ENCODE assay signal across 21 mouse cellular contexts in the genomic region with DNA sequence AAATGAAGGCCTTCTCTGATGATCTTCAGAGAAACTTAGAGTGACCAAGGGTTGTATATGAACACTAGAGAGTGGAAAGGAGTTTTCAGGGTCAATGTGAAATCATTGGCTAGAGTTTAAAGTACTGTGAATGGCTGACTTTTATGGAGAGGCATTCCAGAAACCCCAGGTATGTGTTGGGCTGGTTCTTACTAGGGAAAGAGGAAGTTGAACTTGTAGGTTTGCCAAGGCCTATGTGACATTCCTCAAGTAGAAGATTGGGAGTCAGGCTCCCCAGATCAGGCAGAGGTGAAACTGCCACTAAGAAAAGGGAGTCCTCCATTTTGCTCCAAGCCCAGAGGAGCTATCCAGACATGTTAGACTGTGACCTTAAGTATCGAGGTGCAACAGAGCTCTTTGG.
DNase-seq lines count a peak whose midpoint lies in the region; ATAC-seq and TF ChIP-seq lines count a peak whose summit lies in the region.
"Had no signal": no experiment of that assay in that cellular context is flagged by ENCODE, and none has a peak within 500 bp of the region (broad histone marks: within the 10 kb centered on the region; RNA-seq: fewer than 3 reads in every experiment).

No protein-coding gene starts in this region.

- H3K4me3 ChIP-seq in kidney, embryonic 16.5 days (ENCODE audit: low read length): no peak overlapping the region
- H3K4me3 ChIP-seq in kidney, embryonic 14.5 days (ENCODE audit: low read length): no peak overlapping the region
- H3K4me3 ChIP-seq in lung, postnatal 0 days (ENCODE audit: low read depth, low read length): no peak overlapping the region
- H3K4me3 ChIP-seq: embryonic facial prominence, embryonic 10.5 days; forebrain, embryonic 13.5 days; heart, embryonic 13.5 days; hindbrain, embryonic 12.5 days had no signal

- no peak overlapping the region for H3K4me2 ChIP-seq in kidney, embryonic 16.5 days (replicated peaks; ENCODE audit: low read depth, low read length)
- no peak overlapping the region for H3K4me2 ChIP-seq in kidney, embryonic 14.5 days (replicated peaks; ENCODE audit: low read depth, low read length)
- no peak overlapping the region for H3K4me2 ChIP-seq in lung, postnatal 0 days (replicated peaks; ENCODE audit: low read depth, low read length)
- H3K4me2 ChIP-seq: forebrain, embryonic 13.5 days; heart, embryonic 13.5 days; hindbrain, embryonic 12.5 days had no signal

- no peak overlapping the region for H3K27ac ChIP-seq in kidney, embryonic 16.5 days (ENCODE audit: low read length)
- H3K27ac ChIP-seq in kidney, embryonic 14.5 days (ENCODE audit: low read depth, low read length): no peak overlapping the region
- H3K27ac ChIP-seq in lung, postnatal 0 days (ENCODE audit: low read length): no peak overlapping the region
- H3K27ac ChIP-seq: embryonic facial prominence, embryonic 10.5 days; forebrain, embryonic 13.5 days; heart, embryonic 13.5 days; hindbrain, embryonic 12.5 days had no signal

- H3K4me1 ChIP-seq in kidney, embryonic 16.5 days (ENCODE audit: insufficient read depth, low read length): no peaks in the 10 kb centered on the region
- H3K4me1 ChIP-seq in kidney, embryonic 14.5 days (ENCODE audit: control insufficient read depth, insufficient read depth, low read length): no peaks in the 10 kb centered on the region
- no peaks in the 10 kb centered on the region for H3K4me1 ChIP-seq in lung, postnatal 0 days (ENCODE audit: insufficient read depth, low read depth, low read length)
- H3K4me1 ChIP-seq: embryonic facial prominence, embryonic 10.5 days; heart, embryonic 13.5 days had no signal

- 0 out of 2 replicates have a peak, but pooled peaks cover 5% of the 10 kb centered on the region for H3K9me3 ChIP-seq in kidney, embryonic 16.5 days (ENCODE audit: low read length)
- no peaks in the 10 kb centered on the region for H3K9me3 ChIP-seq in kidney, embryonic 14.5 days (ENCODE audit: control insufficient read depth, low read length)
- H3K9me3 ChIP-seq in lung, postnatal 0 days (ENCODE audit: low read length): no peaks in the 10 kb centered on the region
- H3K9me3 ChIP-seq: hindbrain, embryonic 12.5 days had no signal

- WGBS in kidney, embryonic 16.5 days: 80% methylated on average over 1 of the region's 1 CpGs
- 85% methylated on average over 1 of the region's 1 CpGs for WGBS in kidney, embryonic 14.5 days
- WGBS in lung, postnatal 0 days: 61% methylated on average over 1 of the region's 1 CpGs

- DNase-seq in kidney, adult 11 months: peak; percentile 56
- peak; percentile 29 for DNase-seq in kidney, postnatal 14 days
- DNase-seq in lung, postnatal 0 days (ENCODE audit: low spot score): peak; percentile 42
- DNase-seq in lung, postnatal 14 days: no peak
- DNase-seq in lung, postnatal 25 days (ENCODE audit: low spot score): peak; percentile 42
- no peak for DNase-seq in gastrocnemius, postnatal 25 days
- DNase-seq: adrenal gland, adult 2 months; adrenal gland, postnatal 25 days; cerebellum, adult 18-20 months; cerebellum, adult 9-11 months; cerebellum, postnatal 36 days; forebrain, postnatal 0 days; gastrocnemius, postnatal 14 days; heart, postnatal 36 days had no signal

- TF ChIP-seq CTCF in lung, postnatal 0 days (IDR thresholded peaks at IDR 0.05): no peak

- H3K36me3 ChIP-seq in kidney, embryonic 16.5 days (ENCODE audit: insufficient read depth, low read length): no peaks in the 10 kb centered on the region
- H3K36me3 ChIP-seq in kidney, embryonic 14.5 days (ENCODE audit: control insufficient read depth, insufficient read depth, low read length): no peaks in the 10 kb centered on the region
- no peaks in the 10 kb centered on the region for H3K36me3 ChIP-seq in lung, postnatal 0 days (ENCODE audit: insufficient read depth, low read length)
- H3K36me3 ChIP-seq: embryonic facial prominence, embryonic 10.5 days; heart, embryonic 13.5 days; hindbrain, embryonic 12.5 days had no signal

- no peak overlapping the region for H3K9ac ChIP-seq in kidney, embryonic 16.5 days (replicated peaks; ENCODE audit: low read length)
- H3K9ac ChIP-seq in kidney, embryonic 14.5 days (ENCODE audit: low read depth, low read length): no peak overlapping the region
- no peak overlapping the region for H3K9ac ChIP-seq in lung, postnatal 0 days (replicated peaks; ENCODE audit: low read depth)
- H3K9ac ChIP-seq: forebrain, embryonic 13.5 days; forebrain, postnatal 0 days; heart, embryonic 13.5 days; hindbrain, embryonic 12.5 days had no signal

- H3K27me3 ChIP-seq in kidney, embryonic 16.5 days (ENCODE audit: insufficient read depth, low read length): no peaks in the 10 kb centered on the region
- no peaks in the 10 kb centered on the region for H3K27me3 ChIP-seq in kidney, embryonic 14.5 days (ENCODE audit: control insufficient read depth, insufficient read depth, low read length)
- no peaks in the 10 kb centered on the region for H3K27me3 ChIP-seq in lung, postnatal 0 days (replicated peaks; ENCODE audit: insufficient read depth, low read length)
- H3K27me3 ChIP-seq: CH12.LX; forebrain, embryonic 13.5 days; heart, embryonic 13.5 days; hindbrain, embryonic 12.5 days had no signal

- TF ChIP-seq EP300 in lung, postnatal 0 days (IDR thresholded peaks at IDR 0.05): no peak

- no peak for ATAC-seq in kidney, embryonic 16.5 days (ENCODE audit: low FRiP score, low TSS enrichment)
- ATAC-seq in kidney, embryonic 14.5 days (ENCODE audit: low FRiP score, low TSS enrichment): no peak
- ATAC-seq in lung, postnatal 0 days: 0 out of 2 replicates have a peak, but pooled peaks have one; percentile 30
- ATAC-seq: forebrain, embryonic 13.5 days; forebrain, postnatal 0 days had no signal

Comparison
In these comparisons a context has a peak if more than half of its experiments do, and no peak if none do; other contexts are left out.
1. DNase-seq: peak in kidney, adult 11 months (single experiment), kidney, postnatal 14 days (single experiment), lung, postnatal 0 days (single experiment) and lung, postnatal 25 days (single experiment); none in lung, postnatal 14 days (single experiment) and gastrocnemius, postnatal 25 days (single experiment).